Mouse (Mus musculus) neural tube, embryonic 14.5 days (tissue): ENCODE measurements around the gene Rbfox3. TPM values are rescaled to one million over a fixed set of nuclear protein-coding genes. Genes with fewer than 3 reads are reported as not detected.

Source experiments
- ATAC-seq: fragments of 200-750 bp; cut with Nextera tagmentation; 2 replicates; pipeline ENCODE4 v1.8.0; 2017; ENCODE audit warnings: low read depth, mild to moderate bottlenecking, moderate TSS enrichment, moderate library complexity
- H3K27ac ChIP-seq: fragments of 300-500 bp; sonication (generic); 2 replicates; pipeline ENCODE4 v1.5.1; 2014; ENCODE audit warnings: low read depth, mild to moderate bottlenecking, control low read depth, low read length, moderate library complexity, mixed read lengths
- H3K27me3 ChIP-seq: fragments of 300-500 bp; sonication (generic); 2 replicates; pipeline ENCODE4 v1.6.1; 2014; ENCODE audit warnings: low read length; ENCODE audit not compliant: control insufficient read depth, insufficient read depth
- H3K36me3 ChIP-seq: fragments of 300-500 bp; sonication (generic); 2 replicates; pipeline ENCODE4 v1.6.1; 2014; ENCODE audit warnings: low read length, mixed read lengths; ENCODE audit not compliant: control insufficient read depth, insufficient read depth
- H3K4me1 ChIP-seq: fragments of 300-500 bp; sonication (generic); 2 replicates; pipeline ENCODE4 v1.6.1; 2014; ENCODE audit warnings: low read length; ENCODE audit not compliant: control insufficient read depth, insufficient read depth
- H3K4me2 ChIP-seq: fragments of 300-500 bp; sonication (generic); 2 replicates; pipeline ENCODE4 v1.6.1; 2014; ENCODE audit warnings: mild to moderate bottlenecking, low read depth, low read length, control low read depth
- H3K4me3 ChIP-seq: fragments of 300-500 bp; sonication (generic); 2 replicates; pipeline ENCODE4 v1.5.1; 2014; ENCODE audit warnings: low read depth, low read length, control low read depth, mixed read lengths
- H3K9ac ChIP-seq: fragments of 300-500 bp; sonication (generic); replicated peaks from 2 replicates; pipeline ENCODE4 v1.6.1; 2014; ENCODE audit warnings: low read depth, mild to moderate bottlenecking, control low read depth, low read length, mixed read lengths
- H3K9me3 ChIP-seq: fragments of 300-500 bp; sonication (generic); 2 replicates; pipeline ENCODE4 v1.6.1; 2016; ENCODE audit warnings: low read length; ENCODE audit not compliant: control insufficient read depth
- WGBS: fragments of 180-500 bp; shearing (Covaris S2); extraction: QIAGEN DNeasy Blood & Tissue Kit; methylation state at CpG from one replicate; pipeline ENCODE4 v1.1.7; 2014; 5-methylcytosine and 5-hydroxymethylcytosine counted together
- polyA plus RNA-seq: library from polyadenylated mRNA; unstranded; fragments of >200 nt; fragmentation: Nextera tagmentation; extraction: Ambion mirVana; gene quantifications from 2 replicates; pipeline ENCODE4 v1.2.1, GENCODE M21; 2014

Rbfox3 gene
- polyA plus RNA-seq, 1 experiment from 2014 or later, result 82.7 TPM

GRCm38 (mm10) chr11:118507904-118508303 lies 403.5 kb downstream of the Rbfox3 start:
- H3K27me3 ChIP-seq, result no peaks in the 10 kb centered on the region
- H3K9me3 ChIP-seq, result no peaks in the 10 kb centered on the region
- peaks cover 12% of the 10 kb centered on the region for H3K4me1 ChIP-seq
- no peak; the same call in 1 of the 2 replicates for ATAC-seq
- H3K4me2 ChIP-seq, result no peak overlapping the region
- H3K9ac ChIP-seq, result no peak overlapping the region
- no peak overlapping the region for H3K27ac ChIP-seq
- 40% methylated on average over 5 of the region's 5 CpGs for WGBS
- no peak overlapping the region for H3K4me3 ChIP-seq
- no peaks in the 10 kb centered on the region for H3K36me3 ChIP-seq

GRCm38 (mm10) chr11:118507095-118507494 lies 404.3 kb downstream of the Rbfox3 start:
- no peak for ATAC-seq
- no peak overlapping the region for H3K4me3 ChIP-seq
- H3K27ac ChIP-seq, result no peak overlapping the region
- no peak overlapping the region for H3K4me2 ChIP-seq
- H3K4me1 ChIP-seq, result peaks cover 4% of the 10 kb centered on the region
- WGBS, result 86% methylated on average over 6 of the region's 6 CpGs
- no peaks in the 10 kb centered on the region for H3K27me3 ChIP-seq
- no peaks in the 10 kb centered on the region for H3K9me3 ChIP-seq
- no peak overlapping the region for H3K9ac ChIP-seq
- H3K36me3 ChIP-seq, result no peaks in the 10 kb centered on the region

GRCm38 (mm10) chr11:118504180-118504454 lies 407.3 kb downstream of the Rbfox3 start:
- Histone ChIP-seq H3K36me3 (no peaks in the 10 kb centered on the region), H3K4me1 (no peaks in the 10 kb centered on the region; the same call in 1 of the 2 replicates), H3K27ac (no peak overlapping the region), H3K27me3 (no peaks in the 10 kb centered on the region), H3K9me3 (no peaks in the 10 kb centered on the region), H3K4me2 (no peak overlapping the region), H3K4me3 (no peak overlapping the region), H3K9ac (no peak overlapping the region)
- ATAC-seq, result no peak
- WGBS, result 70% methylated on average over 5 of the region's 5 CpGs

- H3K4me1 ChIP-seq, result no peaks in the 10 kb centered on the region; the same call in 1 of the 2 replicates
- no peaks in the 10 kb centered on the region for H3K36me3 ChIP-seq
- no peaks in the 10 kb centered on the region for H3K27me3 ChIP-seq
- no peak overlapping the region for H3K4me2 ChIP-seq
- no peak for ATAC-seq
- H3K27ac ChIP-seq, result no peak overlapping the region
- WGBS, result 33% methylated on average over 34 of the region's 34 CpGs
- H3K9ac ChIP-seq, result no peak overlapping the region
- H3K9me3 ChIP-seq, result no peaks in the 10 kb centered on the region
- H3K4me3 ChIP-seq, result no peak overlapping the region
These were observed 407.8 kb downstream of the Rbfox3 start for GRCm38 (mm10) chr11:118503418-118504179.

- Histone ChIP-seq H3K4me2 (no peak overlapping the region), H3K9me3 (no peaks in the 10 kb centered on the region), H3K27ac (no peak overlapping the region), H3K4me1 (no peaks in the 10 kb centered on the region; the same call in 1 of the 2 replicates), H3K4me3 (no peak overlapping the region), H3K36me3 (no peaks in the 10 kb centered on the region), H3K9ac (no peak overlapping the region), H3K27me3 (no peaks in the 10 kb centered on the region)
- 62% methylated on average over 6 of the region's 6 CpGs for WGBS
- ATAC-seq, result no peak
These were observed 408.4 kb downstream of the Rbfox3 start for GRCm38 (mm10) chr11:118502990-118503389.

- H3K4me3 ChIP-seq, result no peak overlapping the region
- H3K4me1 ChIP-seq, result peaks cover 8% of the 10 kb centered on the region; the same call in 1 of the 2 replicates
- WGBS, result 32% methylated on average over 20 of the region's 20 CpGs
- no peaks in the 10 kb centered on the region for H3K36me3 ChIP-seq
- H3K27me3 ChIP-seq, result no peaks in the 10 kb centered on the region
- H3K4me2 ChIP-seq, result no peak overlapping the region
- H3K9me3 ChIP-seq, result no peaks in the 10 kb centered on the region
- H3K27ac ChIP-seq, result no peak overlapping the region
- peak overlapping the region; percentile 16; the same call in 1 of the 2 replicates for H3K9ac ChIP-seq
- no peak for ATAC-seq
These were observed 415.2 kb downstream of the Rbfox3 start for GRCm38 (mm10) chr11:118496066-118496689.

- Histone ChIP-seq H3K9me3 (no peaks in the 10 kb centered on the region), H3K27me3 (no peaks in the 10 kb centered on the region), H3K9ac (no peak overlapping the region), H3K36me3 (no peaks in the 10 kb centered on the region), H3K4me1 (peaks cover 17% of the 10 kb centered on the region), H3K27ac (no peak overlapping the region), H3K4me3 (no peak overlapping the region), H3K4me2 (no peak overlapping the region)
- ATAC-seq, result no peak
- 63% methylated on average over 5 of the region's 5 CpGs for WGBS
These were observed 416.3 kb downstream of the Rbfox3 start for GRCm38 (mm10) chr11:118495065-118495464.

- H3K27ac ChIP-seq, result no peak overlapping the region
- 81% methylated on average over 12 of the region's 12 CpGs for WGBS
These were observed 417.2 kb downstream of the Rbfox3 start for GRCm38 (mm10) chr11:118494001-118494737.

GRCm38 (mm10) chr11:118493458-118493857 lies 417.9 kb downstream of the Rbfox3 start:
- 85% methylated on average over 2 of the region's 2 CpGs for WGBS
- H3K27me3 ChIP-seq, result no peaks in the 10 kb centered on the region
- H3K4me2 ChIP-seq, result no peak overlapping the region
- peaks cover 31% of the 10 kb centered on the region for H3K4me1 ChIP-seq
- no peaks in the 10 kb centered on the region for H3K36me3 ChIP-seq
- ATAC-seq, result no peak
- H3K4me3 ChIP-seq, result no peak overlapping the region
- H3K9ac ChIP-seq, result no peak overlapping the region
- H3K27ac ChIP-seq, result no peak overlapping the region; the same call in 1 of the 2 replicates
- H3K9me3 ChIP-seq, result no peaks in the 10 kb centered on the region

More at GRCm38 (mm10) chr11:118494001-118494737, 417.2 kb downstream of the Rbfox3 start:
- Histone ChIP-seq H3K36me3 (no peaks in the 10 kb centered on the region), H3K4me3 (no peak overlapping the region), H3K9ac (no peak overlapping the region), H3K9me3 (no peaks in the 10 kb centered on the region), H3K4me1 (peaks cover 24% of the 10 kb centered on the region), H3K27me3 (no peaks in the 10 kb centered on the region), H3K4me2 (no peak overlapping the region)
- ATAC-seq, result no peak
